Mouse (Mus musculus): ENCODE measurements around the gene Slc4a5. TPM values are rescaled to one million over a fixed set of nuclear protein-coding genes. Genes with fewer than 3 reads are reported as not detected.

Gene Slc4a5
- polyA plus RNA-seq (2014; fragmentation: Illumina TruSeq; extraction: RNeasy Lipid Tissue Mini Kit (QIAGEN cat#74804); ENCODE audit: low read depth, low replicate concordance): not detected

DNA sequence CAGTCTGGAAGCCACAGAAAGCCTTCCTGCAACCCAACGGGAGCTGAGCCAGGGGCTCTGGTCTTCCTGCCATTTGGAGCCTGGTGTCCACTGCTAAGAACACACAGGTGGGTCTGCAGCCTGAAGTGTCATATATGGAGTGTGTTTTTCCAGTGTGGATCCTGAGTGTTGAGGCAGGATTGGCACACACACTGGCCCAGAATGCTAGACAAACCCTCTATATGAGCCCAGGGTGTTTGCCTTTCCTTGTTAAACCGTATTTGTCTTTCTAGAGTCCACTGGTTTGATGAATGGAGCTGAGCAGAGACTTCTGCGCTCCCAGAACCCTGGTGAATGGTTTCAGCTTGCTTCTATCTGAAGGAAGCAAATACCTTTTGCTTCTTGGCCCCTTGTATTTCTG is at the start of gene Slc4a5:
TSS of gene Slc4a5 (plus strand) at position 15 of the 400 bp plus-strand sequence.

DNA sequence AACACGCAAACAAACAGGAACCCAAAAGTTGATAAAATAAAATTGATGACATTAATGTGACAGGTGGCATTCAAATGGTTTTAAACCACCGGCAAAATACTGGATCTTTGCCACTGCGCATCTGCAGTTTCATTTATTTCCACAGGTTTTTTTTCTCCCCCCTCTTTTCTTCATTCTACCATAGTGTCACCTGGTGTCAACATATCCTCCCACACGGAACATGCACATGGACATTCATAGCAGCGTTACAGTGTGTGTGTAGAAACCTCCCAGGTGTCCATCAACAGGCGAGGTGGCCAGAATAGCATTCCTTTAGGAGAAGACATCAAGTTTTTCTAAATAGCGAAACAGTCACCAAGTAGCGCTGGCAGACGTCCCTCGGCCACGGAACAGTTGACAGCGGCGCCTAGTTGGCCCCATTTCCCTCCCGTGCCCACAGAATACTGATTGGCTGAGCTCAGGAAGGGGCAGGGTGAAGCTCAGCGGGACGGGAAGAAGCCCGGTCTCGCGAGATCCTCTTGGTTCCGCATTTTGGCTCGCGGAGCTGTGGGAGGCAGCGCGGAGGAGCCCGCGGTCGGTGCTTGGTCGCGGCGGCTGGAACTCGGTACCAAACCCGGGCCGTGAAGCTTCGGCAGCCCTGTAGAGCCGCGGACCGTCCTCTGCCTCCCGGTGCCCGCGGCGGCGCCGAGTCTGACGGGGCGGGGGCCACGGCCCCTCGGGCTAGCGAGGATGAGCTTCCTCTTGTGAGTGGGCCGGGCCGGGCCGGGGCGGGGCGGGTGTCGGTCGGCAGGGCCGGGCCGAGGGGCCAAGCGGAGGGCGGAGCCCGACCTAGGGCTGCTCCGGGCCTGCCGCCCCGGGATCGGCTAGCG is 106.1 kb downstream of the Slc4a5 start, which contains the start of the genes Mthfd2 and Mob1a:
TSS of gene Mthfd2 (minus strand) at position 384 of the 869 bp plus-strand sequence.
TSS of gene Mob1a (plus strand) at position 492 of the 869 bp plus-strand sequence.

DNA sequence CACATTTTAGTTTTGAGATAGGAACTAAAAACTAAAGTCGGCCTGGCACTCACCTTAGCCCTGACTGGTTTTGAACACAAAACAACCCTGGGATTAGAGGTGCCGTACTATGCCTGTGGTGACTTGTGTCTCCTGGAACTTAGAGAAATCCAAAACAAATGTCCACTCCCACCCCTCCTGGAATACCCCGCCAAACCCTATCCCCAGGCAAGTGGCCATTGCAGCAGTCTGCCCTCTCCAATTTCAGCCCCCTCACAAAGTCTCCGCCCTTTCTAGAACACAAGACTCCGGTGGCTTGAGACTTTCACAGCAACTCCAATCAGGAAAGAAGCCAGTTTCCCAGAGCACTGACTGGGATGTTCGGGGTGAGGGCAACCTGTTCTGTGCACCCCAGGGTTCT is 129.2 kb downstream of the Slc4a5 start, which contains the start of gene Bola3:
TSS of gene Bola3 (plus strand) at position 275 of the 400 bp plus-strand sequence.

Other genes with a start within 250 kb of the Slc4a5 start
- gene Dok1, start 186.4 kb upstream of the Slc4a5 start, polyA plus RNA-seq (2014; fragmentation: Illumina TruSeq; extraction: RNeasy Lipid Tissue Mini Kit (QIAGEN cat#74804); ENCODE audit: low read depth, low replicate concordance): not detected
- 0.40 TPM for gene Loxl3, start 185.7 kb upstream of the Slc4a5 start, polyA plus RNA-seq (2014; fragmentation: Illumina TruSeq; extraction: RNeasy Lipid Tissue Mini Kit (QIAGEN cat#74804); ENCODE audit: low read depth, low replicate concordance)
- 23.3 TPM for gene Aup1, start 165.3 kb upstream of the Slc4a5 start, polyA plus RNA-seq (2014; fragmentation: Illumina TruSeq; extraction: RNeasy Lipid Tissue Mini Kit (QIAGEN cat#74804); ENCODE audit: low read depth, low replicate concordance)
- 4.0 TPM for gene Htra2, start 164.6 kb upstream of the Slc4a5 start, polyA plus RNA-seq (2014; fragmentation: Illumina TruSeq; extraction: RNeasy Lipid Tissue Mini Kit (QIAGEN cat#74804); ENCODE audit: low read depth, low replicate concordance)
- 1.6 TPM for gene Dqx1, start 162.0 kb upstream of the Slc4a5 start, polyA plus RNA-seq (2014; fragmentation: Illumina TruSeq; extraction: RNeasy Lipid Tissue Mini Kit (QIAGEN cat#74804); ENCODE audit: low read depth, low replicate concordance)
- gene Tlx2, start 149.5 kb upstream of the Slc4a5 start, polyA plus RNA-seq (2014; fragmentation: Illumina TruSeq; extraction: RNeasy Lipid Tissue Mini Kit (QIAGEN cat#74804); ENCODE audit: low read depth, low replicate concordance): not detected
- 4.5 TPM for gene Pcgf1, start 142.0 kb upstream of the Slc4a5 start, polyA plus RNA-seq (2014; fragmentation: Illumina TruSeq; extraction: RNeasy Lipid Tissue Mini Kit (QIAGEN cat#74804); ENCODE audit: low read depth, low replicate concordance)
- not detected for gene Lbx2, start 133.5 kb upstream of the Slc4a5 start, polyA plus RNA-seq (2014; fragmentation: Illumina TruSeq; extraction: RNeasy Lipid Tissue Mini Kit (QIAGEN cat#74804); ENCODE audit: low read depth, low replicate concordance)
- not detected for gene Ccdc142, start 118.2 kb upstream of the Slc4a5 start, polyA plus RNA-seq (2014; fragmentation: Illumina TruSeq; extraction: RNeasy Lipid Tissue Mini Kit (QIAGEN cat#74804); ENCODE audit: low read depth, low replicate concordance)
- 0.61 TPM for gene Gm42688, start 118.2 kb upstream of the Slc4a5 start, polyA plus RNA-seq (2014; fragmentation: Illumina TruSeq; extraction: RNeasy Lipid Tissue Mini Kit (QIAGEN cat#74804); ENCODE audit: low read depth, low replicate concordance)
- gene Mrpl53, start 110.8 kb upstream of the Slc4a5 start, polyA plus RNA-seq (2014; fragmentation: Illumina TruSeq; extraction: RNeasy Lipid Tissue Mini Kit (QIAGEN cat#74804); ENCODE audit: low read depth, low replicate concordance): 30.5 TPM
- 3.1 TPM for gene Mogs, start 104.3 kb upstream of the Slc4a5 start, polyA plus RNA-seq (2014; fragmentation: Illumina TruSeq; extraction: RNeasy Lipid Tissue Mini Kit (QIAGEN cat#74804); ENCODE audit: low read depth, low replicate concordance)
- gene Wbp1, start 98.3 kb upstream of the Slc4a5 start, polyA plus RNA-seq (2014; fragmentation: Illumina TruSeq; extraction: RNeasy Lipid Tissue Mini Kit (QIAGEN cat#74804); ENCODE audit: low read depth, low replicate concordance): 4.3 TPM
- 0.66 TPM for gene Ino80b, start 94.4 kb upstream of the Slc4a5 start, polyA plus RNA-seq (2014; fragmentation: Illumina TruSeq; extraction: RNeasy Lipid Tissue Mini Kit (QIAGEN cat#74804); ENCODE audit: low read depth, low replicate concordance)
- not detected for gene Rtkn, start 84.4 kb upstream of the Slc4a5 start, polyA plus RNA-seq (2014; fragmentation: Illumina TruSeq; extraction: RNeasy Lipid Tissue Mini Kit (QIAGEN cat#74804); ENCODE audit: low read depth, low replicate concordance)
- gene Wdr54, start 63.4 kb upstream of the Slc4a5 start, polyA plus RNA-seq (2014; fragmentation: Illumina TruSeq; extraction: RNeasy Lipid Tissue Mini Kit (QIAGEN cat#74804); ENCODE audit: low read depth, low replicate concordance): 0.34 TPM
- gene 1700003E16Rik, start 63.4 kb upstream of the Slc4a5 start, polyA plus RNA-seq (2014; fragmentation: Illumina TruSeq; extraction: RNeasy Lipid Tissue Mini Kit (QIAGEN cat#74804); ENCODE audit: low read depth, low replicate concordance): not detected
- 5.5 TPM for gene Dctn1, start 53.9 kb upstream of the Slc4a5 start, polyA plus RNA-seq (2014; fragmentation: Illumina TruSeq; extraction: RNeasy Lipid Tissue Mini Kit (QIAGEN cat#74804); ENCODE audit: low read depth, low replicate concordance)
- 0.24 TPM for gene Mthfd2, start 106.1 kb downstream of the Slc4a5 start, polyA plus RNA-seq (2014; fragmentation: Illumina TruSeq; extraction: RNeasy Lipid Tissue Mini Kit (QIAGEN cat#74804); ENCODE audit: low read depth, low replicate concordance)
- 49.2 TPM for gene Mob1a, start 106.2 kb downstream of the Slc4a5 start, polyA plus RNA-seq (2014; fragmentation: Illumina TruSeq; extraction: RNeasy Lipid Tissue Mini Kit (QIAGEN cat#74804); ENCODE audit: low read depth, low replicate concordance)
- 104 TPM for gene Bola3, start 129.3 kb downstream of the Slc4a5 start, polyA plus RNA-seq (2014; fragmentation: Illumina TruSeq; extraction: RNeasy Lipid Tissue Mini Kit (QIAGEN cat#74804); ENCODE audit: low read depth, low replicate concordance)
- gene Tet3, start 239.3 kb downstream of the Slc4a5 start, polyA plus RNA-seq (2014; fragmentation: Illumina TruSeq; extraction: RNeasy Lipid Tissue Mini Kit (QIAGEN cat#74804); ENCODE audit: low read depth, low replicate concordance): 3.3 TPM

Measured in liver, adult 10 weeks (tissue).